Comparison of ENCODE assay signal across 33 mouse cellular contexts in the genomic region with DNA sequence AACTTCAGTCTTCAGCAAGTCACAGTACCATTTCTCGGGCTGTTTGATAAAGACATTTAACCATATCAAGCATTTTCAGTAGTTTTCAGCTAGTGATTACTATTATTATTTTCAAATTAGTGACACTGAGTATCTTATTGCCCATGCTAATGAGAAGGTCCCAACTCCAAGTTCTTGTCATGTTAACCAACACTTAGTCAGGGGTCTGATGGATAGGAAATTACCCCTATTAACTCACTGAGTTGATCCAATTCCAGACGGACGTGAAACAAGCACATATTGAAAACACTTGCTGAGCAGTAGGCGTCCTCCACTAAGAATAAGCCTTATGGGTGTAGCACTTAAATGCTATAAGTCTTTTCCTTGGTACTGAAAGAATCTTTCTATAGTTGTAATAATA.
"Had no signal": no experiment of that assay in that cellular context is flagged by ENCODE, and none has a peak within 500 bp of the region (broad histone marks: within the 10 kb centered on the region; RNA-seq: fewer than 3 reads in every experiment).

No protein-coding gene starts in this region.

- H3K9me3 ChIP-seq: heart, embryonic 13.5 days; heart, embryonic 15.5 days; hindbrain, embryonic 12.5 days; hindbrain, embryonic 13.5 days; hindbrain, embryonic 15.5 days; intestine, embryonic 15.5 days; kidney, embryonic 15.5 days had no signal

- H3K4me1 ChIP-seq: heart, embryonic 13.5 days; heart, embryonic 15.5 days; hindbrain, embryonic 10.5 days; hindbrain, embryonic 12.5 days; hindbrain, embryonic 13.5 days; hindbrain, embryonic 15.5 days; intestine, embryonic 15.5 days; kidney, embryonic 15.5 days had no signal

- H3K9ac ChIP-seq: heart, embryonic 13.5 days; heart, embryonic 15.5 days; hindbrain, embryonic 12.5 days; hindbrain, embryonic 13.5 days; hindbrain, embryonic 14.5 days; hindbrain, embryonic 15.5 days; intestine, embryonic 15.5 days; kidney, embryonic 15.5 days had no signal

- H3K27me3 ChIP-seq: heart, embryonic 13.5 days; heart, embryonic 15.5 days; hindbrain, embryonic 12.5 days; hindbrain, embryonic 13.5 days; hindbrain, embryonic 15.5 days; intestine, embryonic 15.5 days; kidney, embryonic 15.5 days had no signal

- H3K27ac ChIP-seq: heart, embryonic 13.5 days; heart, embryonic 15.5 days; hindbrain, embryonic 10.5 days; hindbrain, embryonic 12.5 days; hindbrain, embryonic 13.5 days; hindbrain, embryonic 14.5 days; hindbrain, embryonic 15.5 days; hindbrain, postnatal 0 days; intestine, embryonic 15.5 days; kidney, embryonic 15.5 days; kidney, postnatal 0 days; layer of hippocampus, adult 2 months; left cerebral cortex, adult 2 months had no signal

- ATAC-seq: hindbrain, embryonic 16.5 days; hindbrain, postnatal 0 days; inflammation-experienced regulatory T-cells, adult 6 months; intestine, embryonic 15.5 days; intestine, embryonic 16.5 days; intestine, postnatal 0 days had no signal

- H3K36me3 ChIP-seq: heart, embryonic 13.5 days; heart, embryonic 15.5 days; hindbrain, embryonic 10.5 days; hindbrain, embryonic 12.5 days; hindbrain, embryonic 13.5 days; hindbrain, embryonic 15.5 days; intestine, embryonic 15.5 days; kidney, embryonic 15.5 days had no signal

- H3K4me2 ChIP-seq: heart, embryonic 13.5 days; heart, embryonic 15.5 days; hindbrain, embryonic 12.5 days; hindbrain, embryonic 13.5 days; hindbrain, embryonic 14.5 days; hindbrain, embryonic 15.5 days; intestine, embryonic 15.5 days; kidney, embryonic 15.5 days had no signal

- DNase-seq: heart, postnatal 10 days; heart, postnatal 14 days; heart, postnatal 36 days; heart, postnatal 4 days; kidney, adult 11 months; kidney, adult 18-20 months; kidney, adult 2 months; kidney, adult 8-10 months; kidney, adult 9 months; kidney, postnatal 10 days; kidney, postnatal 14 days; kidney, postnatal 25 days; kidney, postnatal 36 days; kidney, postnatal 4 days; layer of hippocampus, adult 9-11 months; layer of hippocampus, postnatal 36 days had no signal

- H3K4me3 ChIP-seq: heart, embryonic 13.5 days; heart, embryonic 15.5 days; hindbrain, embryonic 10.5 days; hindbrain, embryonic 12.5 days; hindbrain, embryonic 13.5 days; hindbrain, embryonic 15.5 days; intestine, embryonic 15.5 days; kidney, embryonic 15.5 days; layer of hippocampus, adult 2 months; left cerebral cortex, adult 2 months had no signal
